Mouse (Mus musculus) G1E (cell line): ENCODE data around the gene Gpc6.

Experiments used
- CTCF ChIP-seq: IDR thresholded peaks from 2 replicates; pipeline ENCODE4 v1.5.1; 2012; ENCODE audit warnings: low read depth, low read length, inconsistent platforms, mixed read lengths
- GATA1 ChIP-seq: IDR thresholded peaks from 2 replicates; pipeline ENCODE4 v1.6.1; 2012; ENCODE audit warnings: borderline replicate concordance, low read length, inconsistent platforms, mixed read lengths

GRCm38 (mm10) chr14:117932163-117932851 is 1007.2 kb downstream of the Gpc6 start:
- TF ChIP-seq CTCF (no peak), GATA1 (no peak)
